Mouse (Mus musculus): ENCODE data around the gene Mgat4a.
"Not testable (repeated sequence)": the region's sequence is repeated elsewhere in the genome, so short reads cannot be mapped to it uniquely, and the experiment has no call there.

Gene Mgat4a

DNA sequence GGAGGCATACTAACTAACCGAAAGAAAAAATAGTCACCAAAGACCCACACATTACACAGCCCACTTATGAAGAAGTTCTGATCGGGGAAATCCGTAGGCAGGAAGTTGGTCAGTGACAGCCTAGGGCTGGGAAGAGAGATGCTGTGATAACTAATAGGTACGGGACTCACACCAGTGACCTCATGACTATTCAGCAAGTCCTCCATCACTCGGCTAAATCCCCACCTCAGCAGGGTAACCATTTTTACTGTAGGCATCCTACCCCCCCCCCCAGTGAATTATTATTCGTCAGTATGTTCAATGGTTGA, 8.3 kb downstream of the Mgat4a start:
- no peak for DNase-seq (ENCODE audit: inconsistent ontology term)

- DNase-seq (ENCODE audit: inconsistent ontology term) = no peak
Measured at GRCm38 (mm10) chr1:37531654-37532532, 8.9 kb downstream of the Mgat4a start.

- DNase-seq (ENCODE audit: inconsistent ontology term) = no peak
Measured at GRCm38 (mm10) chr1:37530061-37530460, 10.8 kb downstream of the Mgat4a start.

GRCm38 (mm10) chr1:37526257-37526656, 14.6 kb downstream of the Mgat4a start:
- no peak for DNase-seq (ENCODE audit: inconsistent ontology term)

DNA sequence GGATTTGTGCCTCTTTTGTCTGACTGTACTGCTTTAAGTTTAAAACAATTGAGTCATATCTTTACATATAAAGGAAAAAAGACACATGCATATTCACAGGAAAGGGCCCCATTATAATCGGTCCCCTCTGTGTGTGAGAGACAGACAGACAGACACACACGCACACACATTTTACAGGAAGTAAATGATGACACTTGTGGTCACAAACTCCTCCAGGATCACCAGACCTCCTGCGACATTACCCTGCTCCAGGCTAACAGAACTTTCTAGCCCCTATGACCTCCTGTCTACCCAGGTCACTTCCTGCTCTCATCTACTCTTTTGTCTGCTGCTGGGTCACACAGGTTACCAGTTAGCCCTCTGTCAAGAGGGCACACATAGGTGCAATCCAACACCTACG, 16.1 kb downstream of the Mgat4a start:
- DNase-seq (ENCODE audit: inconsistent ontology term) = no peak

- DNase-seq (ENCODE audit: inconsistent ontology term) = not testable (repeated sequence)
Measured at GRCm38 (mm10) chr1:37524122-37524521, 16.7 kb downstream of the Mgat4a start.

- DNase-seq (ENCODE audit: inconsistent ontology term) = not testable (repeated sequence)
Measured at GRCm38 (mm10) chr1:37523548-37523947, 17.3 kb downstream of the Mgat4a start.

DNA sequence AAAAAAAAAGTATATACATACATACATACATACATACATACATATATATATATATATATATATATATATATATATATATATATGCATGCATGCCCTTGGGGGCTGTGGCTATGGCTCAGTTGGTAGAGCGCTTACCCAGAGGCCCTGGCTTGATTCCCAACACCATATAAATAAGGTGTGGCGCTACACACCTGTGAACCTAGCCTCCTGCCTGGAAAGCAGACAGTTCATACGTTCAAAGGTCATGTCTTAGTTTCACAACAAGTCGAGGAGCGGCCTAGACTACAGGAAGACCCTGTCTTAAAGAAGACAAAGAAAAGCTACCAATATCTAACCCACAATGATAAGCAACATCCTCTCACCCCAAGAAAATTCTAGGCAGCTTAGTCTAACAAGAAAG, 18.7 kb downstream of the Mgat4a start:
- DNase-seq (ENCODE audit: inconsistent ontology term) = no peak

- no peak for DNase-seq (ENCODE audit: inconsistent ontology term)
Measured at GRCm38 (mm10) chr1:37518791-37519190, 22.0 kb downstream of the Mgat4a start.

DNA sequence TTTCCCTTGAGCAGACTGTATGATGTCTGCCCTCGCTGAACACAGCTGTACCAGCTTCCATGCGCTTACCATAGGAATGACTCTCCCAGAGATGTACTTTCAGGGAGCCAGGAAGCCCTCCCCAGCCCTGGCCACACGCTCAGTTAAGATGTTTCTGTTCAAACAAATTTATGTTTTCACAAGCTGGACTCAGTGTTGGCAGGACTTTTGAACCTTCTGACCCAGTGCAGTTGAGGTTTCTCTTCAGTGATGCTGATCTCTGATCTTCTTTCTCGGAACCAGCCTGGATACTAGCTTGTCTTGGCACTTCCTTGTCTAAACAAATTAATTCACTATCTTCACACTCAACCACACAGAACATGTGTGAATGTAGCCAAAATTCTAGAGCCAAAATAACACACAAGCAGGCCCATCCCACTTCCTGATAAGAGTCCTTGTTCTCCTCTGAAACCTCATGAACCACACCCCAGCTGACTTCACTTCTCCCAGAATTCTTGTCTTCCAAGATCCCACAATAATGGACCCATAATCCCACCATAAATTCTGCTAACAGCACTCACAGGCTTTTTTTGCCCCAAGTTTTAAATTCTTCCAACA, 22.6 kb downstream of the Mgat4a start:
- DNase-seq (ENCODE audit: inconsistent ontology term) = no peak

DNA sequence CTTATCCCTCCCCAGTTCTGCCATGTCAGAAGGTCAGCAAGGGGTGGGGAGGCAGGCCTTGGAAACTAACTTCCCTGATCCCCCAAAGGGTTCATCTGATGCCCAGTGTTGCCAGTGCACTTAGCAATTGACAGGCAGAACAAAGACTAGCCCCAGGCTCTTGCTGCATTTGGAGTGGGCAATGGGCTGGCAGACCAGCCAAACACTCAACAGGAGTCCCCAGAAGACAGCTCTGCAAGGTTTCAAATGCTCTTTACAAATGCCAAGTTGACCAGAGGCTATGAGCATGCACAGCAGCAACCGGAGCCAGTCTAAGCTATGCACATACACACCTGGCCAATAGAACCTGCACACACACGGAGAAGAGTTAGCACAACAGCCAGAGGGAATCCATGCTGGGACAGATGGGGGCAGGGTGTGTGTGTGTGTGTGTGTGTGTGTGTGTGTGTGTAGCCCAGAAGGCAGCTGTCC, 27.8 kb downstream of the Mgat4a start:
- peak; percentile 27 for DNase-seq (ENCODE audit: inconsistent ontology term)

GRCm38 (mm10) chr1:37512109-37512640, 28.6 kb downstream of the Mgat4a start:
- peak; percentile 69 for DNase-seq (ENCODE audit: inconsistent ontology term)

DNA sequence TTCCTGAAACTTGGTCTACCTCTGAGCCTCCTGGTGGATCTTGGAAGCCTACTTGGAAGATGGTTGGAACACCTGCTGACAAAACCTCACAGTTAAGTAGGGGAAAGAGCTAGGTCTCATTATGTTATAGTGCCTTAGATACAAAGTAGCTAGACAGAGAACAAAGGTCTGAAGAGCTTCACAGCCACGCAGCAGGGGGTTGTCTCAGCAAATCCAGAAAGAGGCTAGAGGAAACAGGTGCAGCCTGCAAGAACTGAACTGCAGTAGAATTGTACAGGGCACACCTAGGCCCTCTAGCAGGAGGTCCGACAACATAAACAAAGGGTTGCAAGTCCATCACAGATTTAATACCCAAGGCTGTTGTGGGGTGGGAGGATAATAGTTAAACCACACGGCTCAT, 30.6 kb downstream of the Mgat4a start:
- no peak for DNase-seq (ENCODE audit: inconsistent ontology term)

- DNase-seq (ENCODE audit: inconsistent ontology term) = no peak
Measured at GRCm38 (mm10) chr1:37509437-37509836, 31.4 kb downstream of the Mgat4a start.

DNA sequence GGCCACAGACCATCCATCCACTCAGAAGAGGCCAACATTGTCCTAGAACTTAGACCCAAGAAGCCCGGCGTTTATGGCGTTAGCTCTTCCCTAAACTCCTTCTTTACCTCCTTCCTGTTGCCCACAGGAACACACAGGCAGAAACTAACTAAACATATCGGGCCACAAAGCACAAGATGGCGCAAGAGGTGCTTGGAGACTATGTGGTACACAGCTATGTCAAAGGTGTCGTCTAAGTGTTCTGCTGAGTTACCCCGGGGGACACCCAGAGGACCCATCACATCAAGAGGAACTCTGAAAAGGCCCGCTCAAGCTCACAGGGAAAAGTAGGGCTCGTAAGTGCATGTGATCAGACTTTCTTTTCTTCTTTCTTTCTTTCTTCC, 35.5 kb downstream of the Mgat4a start:
- no peak for DNase-seq (ENCODE audit: inconsistent ontology term)

DNA sequence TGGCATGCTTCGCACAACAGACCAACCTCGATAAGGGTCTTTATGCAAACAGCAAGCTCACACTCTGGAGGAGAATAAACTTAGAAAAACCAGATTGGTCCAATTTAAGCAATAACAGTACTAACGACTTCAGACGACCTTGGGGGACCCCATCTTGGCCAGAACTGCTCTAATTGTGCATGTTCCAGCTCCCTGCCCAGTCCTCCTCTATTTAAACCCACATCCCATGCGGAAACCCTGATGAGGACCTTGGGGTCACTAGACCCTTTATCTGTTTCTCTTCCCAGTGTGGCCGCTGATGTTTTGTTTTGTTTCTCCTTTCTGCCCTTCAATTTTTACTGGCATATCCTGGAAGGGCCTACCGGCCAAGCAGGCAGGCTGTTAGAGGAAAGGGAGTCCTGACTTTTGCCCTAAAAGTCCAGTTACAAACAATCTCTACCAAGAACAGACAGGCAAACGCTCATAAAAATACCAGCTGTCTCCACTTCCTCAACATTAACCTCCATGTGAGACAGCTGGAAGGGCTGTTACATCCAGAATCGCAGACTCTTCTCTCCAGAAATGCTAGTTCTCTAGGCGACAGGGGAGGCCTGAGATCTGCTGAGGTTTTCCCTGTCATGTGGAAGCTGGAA, 36.0 kb downstream of the Mgat4a start:
- no peak for DNase-seq (ENCODE audit: inconsistent ontology term)

DNA sequence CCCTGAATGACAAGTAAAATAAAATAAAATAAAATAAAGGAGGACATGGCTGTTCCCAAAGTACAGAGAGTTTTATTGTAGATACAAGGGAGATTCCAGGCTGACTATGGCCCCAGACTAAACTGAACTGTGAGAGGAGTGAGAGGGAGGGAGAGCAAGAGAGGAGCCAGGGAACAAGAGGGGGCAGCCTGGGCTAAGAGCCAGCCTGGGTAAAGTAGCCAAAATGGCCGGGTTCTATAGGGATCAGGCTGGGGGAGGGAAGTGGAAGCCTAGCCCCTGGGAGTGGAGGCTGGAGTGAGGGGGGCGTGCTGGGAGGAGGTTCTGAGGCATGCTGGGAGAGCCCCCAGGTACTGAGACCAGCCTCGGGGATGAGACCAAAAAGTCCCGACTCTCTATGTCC, 37.2 kb downstream of the Mgat4a start:
- DNase-seq (ENCODE audit: inconsistent ontology term) = no peak

DNA sequence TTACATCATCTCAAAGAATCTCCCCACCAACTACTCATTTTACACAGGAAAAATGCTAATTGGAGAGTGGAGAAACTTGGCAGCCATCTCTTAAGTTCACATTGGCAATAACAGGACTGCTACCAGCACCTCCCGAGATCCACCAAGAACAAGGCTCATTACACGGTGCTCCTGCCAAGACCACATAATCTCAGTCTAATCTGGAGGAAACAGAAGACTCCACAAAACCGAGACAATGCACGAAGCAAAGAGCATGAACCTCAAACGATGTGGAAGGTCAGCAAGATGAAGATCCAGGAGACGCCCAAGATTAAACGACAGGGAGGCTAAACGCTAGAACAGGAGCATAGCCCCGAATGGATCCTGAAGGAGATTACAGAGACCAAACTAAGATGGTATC, 38.5 kb downstream of the Mgat4a start:
- DNase-seq (ENCODE audit: inconsistent ontology term) = no peak

GRCm38 (mm10) chr1:37500723-37501122, 40.1 kb downstream of the Mgat4a start:
- DNase-seq (ENCODE audit: inconsistent ontology term) = no peak

- not testable (repeated sequence) for DNase-seq (ENCODE audit: inconsistent ontology term)
Measured at GRCm38 (mm10) chr1:37499395-37499794, 41.4 kb downstream of the Mgat4a start.

DNA sequence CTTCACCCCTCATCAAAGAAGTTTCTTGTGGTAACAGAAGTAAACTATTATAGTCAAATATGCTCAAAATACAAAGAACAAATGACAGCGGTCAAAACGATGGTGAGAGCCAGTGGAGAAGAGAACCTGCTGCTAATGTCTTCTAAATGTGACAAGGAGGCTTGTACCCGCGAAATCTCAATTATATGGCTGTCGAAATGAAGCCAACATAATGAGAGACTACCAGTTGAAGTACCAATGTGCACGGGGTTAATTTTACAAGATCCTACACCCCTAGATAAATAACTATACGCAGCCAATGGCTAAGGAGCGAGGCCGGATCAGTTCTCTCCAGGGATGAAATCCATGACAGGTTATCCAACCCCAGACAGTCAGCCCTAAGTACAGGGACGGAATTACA, 41.9 kb downstream of the Mgat4a start:
- no peak for DNase-seq (ENCODE audit: inconsistent ontology term)

GRCm38 (mm10) chr1:37496591-37497280, 44.1 kb downstream of the Mgat4a start:
- DNase-seq (ENCODE audit: inconsistent ontology term) = peak; percentile 91
